In the genomic region with DNA sequence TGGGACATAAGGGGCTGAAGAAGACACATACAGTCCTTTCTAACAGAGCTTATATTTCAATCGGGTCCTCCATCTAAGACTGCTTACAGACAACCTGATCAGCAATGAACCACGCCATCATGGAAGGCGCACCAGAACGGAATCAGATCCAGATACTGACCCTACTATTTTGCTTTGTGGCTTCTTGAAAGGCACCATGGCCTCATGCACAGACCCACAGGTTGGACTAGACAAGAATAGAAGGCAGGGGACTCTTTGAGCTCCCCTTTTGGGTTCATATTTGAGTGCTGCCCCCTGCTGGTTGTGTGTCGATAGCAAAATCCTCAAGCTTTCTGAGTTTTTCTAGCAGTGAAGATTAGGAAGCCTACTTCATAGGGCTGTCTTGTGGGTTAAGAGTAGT, we compare ENCODE assay signal across 8 mouse cellular contexts.
DNase-seq lines count a peak whose midpoint lies in the region; ATAC-seq and TF ChIP-seq lines count a peak whose summit lies in the region.

No protein-coding gene starts in this region.

- DNase-seq in ES-CJ7 (ENCODE audit: low read depth, low spot score): peak; percentile 79
- peak; percentile 73 for DNase-seq in c-Kit-positive CD71-positive TER-119-positive erythroid progenitor cells, embryonic 14.5 days (ENCODE audit: low spot score)
- peak; percentile 88 for DNase-seq in forebrain, embryonic 11.5 days (ENCODE audit: low spot score)
- DNase-seq in kidney, postnatal 25 days: peak; percentile 68 to 84
- DNase-seq in stomach, postnatal 0 days (ENCODE audit: low spot score): peak; percentile 71

- peak overlapping the region; percentile 19; the same call in 1 of the 2 replicates for H3K4me3 ChIP-seq in forebrain, embryonic 11.5 days (ENCODE audit: low read depth, low read length)
- peak overlapping the region; percentile 32 for H3K4me3 ChIP-seq in heart, embryonic 15.5 days
- peak overlapping the region; percentile 26; the same call in 1 of the 2 replicates for H3K4me3 ChIP-seq in liver, embryonic 15.5 days (replicated peaks)
- peak overlapping the region; percentile 32 for H3K4me3 ChIP-seq in neural tube, embryonic 13.5 days
- H3K4me3 ChIP-seq in stomach, postnatal 0 days (ENCODE audit: low read depth, low read length): peak overlapping the region; percentile 24; the same call in 1 of the 2 replicates

- H3K27ac ChIP-seq in forebrain, embryonic 11.5 days (ENCODE audit: low read depth, low read length): no peak overlapping the region
- peak overlapping the region; percentile 89 for H3K27ac ChIP-seq in heart, embryonic 15.5 days
- no peak overlapping the region for H3K27ac ChIP-seq in liver, embryonic 15.5 days (replicated peaks)
- H3K27ac ChIP-seq in neural tube, embryonic 13.5 days (replicated peaks): no peak overlapping the region
- H3K27ac ChIP-seq in stomach, postnatal 0 days (replicated peaks): peak overlapping the region; percentile 41

- no peaks in the 10 kb centered on the region for H3K27me3 ChIP-seq in forebrain, embryonic 11.5 days (ENCODE audit: control insufficient read depth, insufficient read depth, low read length)
- H3K27me3 ChIP-seq in heart, embryonic 15.5 days: no peaks in the 10 kb centered on the region
- H3K27me3 ChIP-seq in liver, embryonic 15.5 days: no peaks in the 10 kb centered on the region; the same call in none of the 2 replicates
- H3K27me3 ChIP-seq in neural tube, embryonic 13.5 days: no peaks in the 10 kb centered on the region
- H3K27me3 ChIP-seq in stomach, postnatal 0 days (ENCODE audit: control insufficient read depth, insufficient read depth, low read length): no peaks in the 10 kb centered on the region

- no peaks in the 10 kb centered on the region for H3K9me3 ChIP-seq in forebrain, embryonic 11.5 days (ENCODE audit: control insufficient read depth, low read length)
- H3K9me3 ChIP-seq in heart, embryonic 15.5 days (replicated peaks): no peaks in the 10 kb centered on the region
- H3K9me3 ChIP-seq in liver, embryonic 15.5 days (replicated peaks): no peaks in the 10 kb centered on the region
- H3K9me3 ChIP-seq in neural tube, embryonic 13.5 days: no peaks in the 10 kb centered on the region
- no peaks in the 10 kb centered on the region for H3K9me3 ChIP-seq in stomach, postnatal 0 days (ENCODE audit: control insufficient read depth, low read length)

- no peaks in the 10 kb centered on the region for H3K36me3 ChIP-seq in forebrain, embryonic 11.5 days (ENCODE audit: control insufficient read depth, insufficient read depth, low read length)
- H3K36me3 ChIP-seq in heart, embryonic 15.5 days: peaks cover 9% of the 10 kb centered on the region; the same call in 1 of the 2 replicates
- H3K36me3 ChIP-seq in liver, embryonic 15.5 days (replicated peaks): no peaks in the 10 kb centered on the region
- H3K36me3 ChIP-seq in neural tube, embryonic 13.5 days: no peaks in the 10 kb centered on the region
- no peaks in the 10 kb centered on the region for H3K36me3 ChIP-seq in stomach, postnatal 0 days (ENCODE audit: control insufficient read depth, insufficient read depth, low read length)

- ATAC-seq in forebrain, embryonic 11.5 days (replicated peaks; ENCODE audit: low FRiP score): peak; percentile 60
- ATAC-seq in heart, embryonic 15.5 days (replicated peaks; ENCODE audit: insufficient number of reproducible peaks, insufficient read depth, low FRiP score, low read depth): no peak; the same call in 1 of the 2 replicates
- ATAC-seq in liver, embryonic 15.5 days (ENCODE audit: insufficient read depth): no peak
- ATAC-seq in neural tube, embryonic 13.5 days (ENCODE audit: low read depth): peak; percentile 70
- peak; percentile 22; the same call in 1 of the 2 replicates for ATAC-seq in stomach, postnatal 0 days (ENCODE audit: low FRiP score, low TSS enrichment)

- H3K4me2 ChIP-seq in forebrain, embryonic 11.5 days (ENCODE audit: low read depth, low read length, severe bottlenecking): peak overlapping the region; percentile 63
- peak overlapping the region; percentile 63 for H3K4me2 ChIP-seq in heart, embryonic 15.5 days
- H3K4me2 ChIP-seq in liver, embryonic 15.5 days: peak overlapping the region; percentile 68
- H3K4me2 ChIP-seq in neural tube, embryonic 13.5 days: peak overlapping the region; percentile 69
- peak overlapping the region; percentile 70 for H3K4me2 ChIP-seq in stomach, postnatal 0 days (replicated peaks; ENCODE audit: low read depth)

- H3K9ac ChIP-seq in forebrain, embryonic 11.5 days (ENCODE audit: low read length): peak overlapping the region; percentile 55
- no peak overlapping the region for H3K9ac ChIP-seq in heart, embryonic 15.5 days
- H3K9ac ChIP-seq in liver, embryonic 15.5 days: no peak overlapping the region
- H3K9ac ChIP-seq in neural tube, embryonic 13.5 days: peak overlapping the region; percentile 69; the same call in 1 of the 2 replicates
- no peak overlapping the region for H3K9ac ChIP-seq in stomach, postnatal 0 days (ENCODE audit: low read length)

- no peak for TF ChIP-seq EP300 in stomach, postnatal 0 days (optimal IDR thresholded peaks at IDR 0.05)

- H3K4me1 ChIP-seq in forebrain, embryonic 11.5 days (replicated peaks; ENCODE audit: control insufficient read depth, insufficient read depth, low read length): peaks cover 4% of the 10 kb centered on the region; the same call in 1 of the 2 replicates
- peaks cover 59% of the 10 kb centered on the region for H3K4me1 ChIP-seq in heart, embryonic 15.5 days (replicated peaks)
- H3K4me1 ChIP-seq in liver, embryonic 15.5 days (replicated peaks): peaks cover 12% of the 10 kb centered on the region
- H3K4me1 ChIP-seq in neural tube, embryonic 13.5 days (replicated peaks): peaks cover 12% of the 10 kb centered on the region
- no peaks in the 10 kb centered on the region for H3K4me1 ChIP-seq in stomach, postnatal 0 days (replicated peaks; ENCODE audit: control insufficient read depth, insufficient read depth)

- 29% methylated on average over 5 of the region's 5 CpGs for WGBS in forebrain, embryonic 11.5 days
- WGBS in heart, embryonic 15.5 days: 29% methylated on average over 5 of the region's 5 CpGs
- 18% methylated on average over 5 of the region's 5 CpGs for WGBS in liver, embryonic 15.5 days (ENCODE audit: insufficient replicate concordance)
- 29% methylated on average over 5 of the region's 5 CpGs for WGBS in neural tube, embryonic 13.5 days
- WGBS in stomach, postnatal 0 days: 33% methylated on average over 5 of the region's 5 CpGs

- TF ChIP-seq CTCF in stomach, postnatal 0 days (IDR thresholded peaks at IDR 0.05; ENCODE audit: low read depth): peak; percentile 85

Comparison
In these comparisons a context has a peak if more than half of its experiments do, and no peak if none do; other contexts are left out.
1. ATAC-seq: peak in forebrain, embryonic 11.5 days (single experiment), neural tube, embryonic 13.5 days (single experiment) and stomach, postnatal 0 days (single experiment); none in heart, embryonic 15.5 days (single experiment) and liver, embryonic 15.5 days (single experiment).
2. H3K27ac ChIP-seq: peak in heart, embryonic 15.5 days (single experiment) and stomach, postnatal 0 days (single experiment); none in forebrain, embryonic 11.5 days (single experiment), liver, embryonic 15.5 days (single experiment) and neural tube, embryonic 13.5 days (single experiment).
3. H3K9ac ChIP-seq: peak in forebrain, embryonic 11.5 days (single experiment) and neural tube, embryonic 13.5 days (single experiment); none in heart, embryonic 15.5 days (single experiment), liver, embryonic 15.5 days (single experiment) and stomach, postnatal 0 days (single experiment).
4. Peak in every context shown above with its lines, with median percentiles within 50 percentile points of each other: DNase-seq, H3K4me2 ChIP-seq and H3K4me3 ChIP-seq.